Mouse (Mus musculus) midbrain, embryonic 16.5 days (tissue): ENCODE data around the gene Lamtor2. TPM values are rescaled to one million over a fixed set of nuclear protein-coding genes. Genes with fewer than 3 reads are reported as not detected.
A peak's percentile ranks its signal among the peaks of the same experiment; 100 is the strongest.

Experiments used
- ATAC-seq: fragments of 200-750 bp; cut with Nextera tagmentation; 2 replicates; pipeline ENCODE4 v1.8.0; 2017; ENCODE audit warnings: moderate TSS enrichment
- H3K27ac ChIP-seq: fragments of 300-500 bp; sonication (generic); 2 replicates; pipeline ENCODE4 v1.5.1; 2014; ENCODE audit warnings: mild to moderate bottlenecking, low read length, mixed read lengths
- H3K27me3 ChIP-seq: fragments of 300-500 bp; sonication (generic); 2 replicates; pipeline ENCODE4 v1.6.1; 2014; ENCODE audit warnings: low read depth, low read length, mixed read lengths; ENCODE audit not compliant: control insufficient read depth, insufficient read depth
- H3K36me3 ChIP-seq: fragments of 300-500 bp; sonication (generic); 2 replicates; pipeline ENCODE4 v1.6.1; 2014; ENCODE audit warnings: mild to moderate bottlenecking, low read length, moderate library complexity, mixed read lengths; ENCODE audit not compliant: control insufficient read depth, insufficient read depth
- H3K4me1 ChIP-seq: fragments of 300-500 bp; sonication (generic); 2 replicates; pipeline ENCODE4 v1.6.1; 2014; ENCODE audit warnings: mild to moderate bottlenecking, low read length, mixed read lengths; ENCODE audit not compliant: control insufficient read depth, insufficient read depth
- H3K4me2 ChIP-seq: fragments of 300-500 bp; sonication (generic); 2 replicates; pipeline ENCODE4 v1.6.1; 2014; ENCODE audit warnings: mild to moderate bottlenecking, low read length, mixed read lengths
- H3K4me3 ChIP-seq: fragments of 300-500 bp; sonication (generic); 2 replicates; pipeline ENCODE4 v1.5.1; 2014; ENCODE audit warnings: low read depth, mild to moderate bottlenecking, low read length, moderate library complexity, mixed read lengths
- H3K9ac ChIP-seq: fragments of 300-500 bp; sonication (generic); 2 replicates; pipeline ENCODE4 v1.6.1; 2014; ENCODE audit warnings: low read depth, low read length, mixed read lengths
- H3K9me3 ChIP-seq: fragments of 300-500 bp; sonication (generic); replicated peaks from 2 replicates; pipeline ENCODE4 v1.6.1; 2014; ENCODE audit warnings: mild to moderate bottlenecking, low read length, mixed read lengths; ENCODE audit not compliant: control insufficient read depth, poor library complexity, severe bottlenecking
- WGBS: fragments of 180-500 bp; shearing (Covaris S2); extraction: QIAGEN DNeasy Blood & Tissue Kit; methylation state at CpG from one replicate; pipeline ENCODE4 v1.1.7; 2014; 5-methylcytosine and 5-hydroxymethylcytosine counted together
- polyA plus RNA-seq: library from polyadenylated mRNA; unstranded; fragments of >200 nt; fragmentation: Nextera tagmentation; extraction: Ambion mirVana; gene quantifications from 2 replicates; pipeline ENCODE4 v1.2.1, GENCODE M21; 2015

Gene Lamtor2
- polyA plus RNA-seq, 1 experiment from 2014 or later, result 193 TPM

- no peaks in the 10 kb centered on the region for H3K27me3 ChIP-seq
- no peaks in the 10 kb centered on the region for H3K9me3 ChIP-seq
- no peak overlapping the region for H3K9ac ChIP-seq
- ATAC-seq, result no peak
- WGBS, result 56% methylated on average over 4 of the region's 4 CpGs
- H3K4me1 ChIP-seq, result no peaks in the 10 kb centered on the region
- peaks cover 60% of the 10 kb centered on the region for H3K36me3 ChIP-seq
- H3K27ac ChIP-seq, result no peak overlapping the region
- no peak overlapping the region for H3K4me2 ChIP-seq
- no peak overlapping the region for H3K4me3 ChIP-seq
These were observed 9.1 kb upstream of the Lamtor2 start for GRCm38 (mm10) chr3:88561989-88562388.

- peaks cover 43% of the 10 kb centered on the region for H3K36me3 ChIP-seq
- H3K4me2 ChIP-seq, result no peak overlapping the region
- 94% methylated on average over 9 of the region's 9 CpGs for WGBS
These were observed 6.7 kb upstream of the Lamtor2 start for GRCm38 (mm10) chr3:88559596-88559995.

GRCm38 (mm10) chr3:88556616-88557015 lies 3.7 kb upstream of the Lamtor2 start:
- Histone ChIP-seq H3K9me3 (no peaks in the 10 kb centered on the region), H3K27ac (no peak overlapping the region), H3K27me3 (no peaks in the 10 kb centered on the region), H3K9ac (no peak overlapping the region), H3K4me3 (no peak overlapping the region), H3K4me1 (peaks cover 19% of the 10 kb centered on the region), H3K36me3 (peaks cover 29% of the 10 kb centered on the region), H3K4me2 (no peak overlapping the region)
- 93% methylated on average over 8 of the region's 8 CpGs for WGBS
- no peak for ATAC-seq

More at GRCm38 (mm10) chr3:88559596-88559995, 6.7 kb upstream of the Lamtor2 start:
- Histone ChIP-seq H3K4me1 (peaks cover 10% of the 10 kb centered on the region), H3K9me3 (no peaks in the 10 kb centered on the region), H3K9ac (no peak overlapping the region), H3K27me3 (no peaks in the 10 kb centered on the region), H3K4me3 (no peak overlapping the region), H3K27ac (no peak overlapping the region)
- ATAC-seq, result no peak

- peaks cover 25% of the 10 kb centered on the region for H3K36me3 ChIP-seq
- ATAC-seq, result no peak
- no peak overlapping the region for H3K4me3 ChIP-seq
- H3K9me3 ChIP-seq, result no peaks in the 10 kb centered on the region
- H3K27me3 ChIP-seq, result no peaks in the 10 kb centered on the region
- WGBS, result 97% methylated on average over 6 of the region's 6 CpGs
- H3K9ac ChIP-seq, result 0 out of 2 replicates have a peak overlapping the region, but pooled peaks have one; percentile 28
- no peak overlapping the region for H3K4me2 ChIP-seq
- peaks cover 26% of the 10 kb centered on the region for H3K4me1 ChIP-seq
- H3K27ac ChIP-seq, result no peak overlapping the region
These were observed 2.9 kb upstream of the Lamtor2 start for GRCm38 (mm10) chr3:88555731-88556130.

- peaks cover 26% of the 10 kb centered on the region for H3K4me1 ChIP-seq
- H3K4me2 ChIP-seq, result peak overlapping the region; percentile 88
- peaks cover 21% of the 10 kb centered on the region for H3K36me3 ChIP-seq
- H3K9me3 ChIP-seq, result no peaks in the 10 kb centered on the region
- peak overlapping the region; percentile 90; the same call in 1 of the 2 replicates for H3K4me3 ChIP-seq
- H3K27ac ChIP-seq, result no peak overlapping the region; the same call in 1 of the 2 replicates
- WGBS, result 88% methylated on average over 5 of the region's 5 CpGs
- ATAC-seq, result no peak
- peak overlapping the region; percentile 28; the same call in 1 of the 2 replicates for H3K9ac ChIP-seq
- H3K27me3 ChIP-seq, result no peaks in the 10 kb centered on the region
These were observed 2.3 kb upstream of the Lamtor2 start for GRCm38 (mm10) chr3:88555069-88555605.

- H3K4me2 ChIP-seq, result peak overlapping the region; percentile 88
- H3K9me3 ChIP-seq, result no peaks in the 10 kb centered on the region
- H3K27me3 ChIP-seq, result no peaks in the 10 kb centered on the region
- peak overlapping the region; percentile 93 for H3K27ac ChIP-seq
- H3K9ac ChIP-seq, result peak overlapping the region; percentile 96
- ATAC-seq, result peak; percentile 22
- peaks cover 26% of the 10 kb centered on the region for H3K4me1 ChIP-seq
- H3K4me3 ChIP-seq, result peak overlapping the region; percentile 90
- H3K36me3 ChIP-seq, result peaks cover 11% of the 10 kb centered on the region
- under 1% methylated on average over 39 of the region's 41 CpGs for WGBS
These were observed 1.2 kb upstream of the Lamtor2 start for GRCm38 (mm10) chr3:88553880-88554586.

- Histone ChIP-seq H3K4me1 (peaks cover 26% of the 10 kb centered on the region), H3K27ac (peak within 1 kb of the TSS; percentile 93), H3K27me3 (no peaks in the 10 kb centered on the region), H3K36me3 (peaks cover 9% of the 10 kb centered on the region), H3K4me2 (peak within 1 kb of the TSS; percentile 88), H3K9ac (peak within 1 kb of the TSS; percentile 96), H3K4me3 (peak within 1 kb of the TSS; percentile 90), H3K9me3 (no peaks in the 10 kb centered on the region)
- under 1% methylated on average over 33 of the region's 37 CpGs for WGBS
- ATAC-seq, result peak; percentile 89
These were observed 628 bp upstream of the Lamtor2 start, which contains the start of gene Ubqln4 for GRCm38 (mm10) chr3:88553525-88553879. Ubqln4 (plus strand) TSS chr3:88553758.

- Histone ChIP-seq H3K27me3 (no peaks in the 10 kb centered on the region), H3K9me3 (no peaks in the 10 kb centered on the region), H3K4me2 (peak overlapping the region; percentile 88), H3K27ac (peak overlapping the region; percentile 93), H3K4me3 (peak overlapping the region; percentile 90), H3K4me1 (peaks cover 26% of the 10 kb centered on the region), H3K9ac (peak overlapping the region; percentile 96), H3K36me3 (peaks cover 7% of the 10 kb centered on the region)
- WGBS, result 28% methylated on average over 16 of the region's 16 CpGs
- no peak for ATAC-seq
These were observed 710 bp downstream of the Lamtor2 start for GRCm38 (mm10) chr3:88552082-88552645.

GRCm38 (mm10) chr3:88551586-88551985 lies 1.3 kb downstream of the Lamtor2 start:
- no peaks in the 10 kb centered on the region for H3K9me3 ChIP-seq
- H3K4me3 ChIP-seq, result no peak overlapping the region; the same call in 1 of the 2 replicates
- no peak overlapping the region for H3K27ac ChIP-seq
- no peaks in the 10 kb centered on the region for H3K27me3 ChIP-seq
- peaks cover 2% of the 10 kb centered on the region for H3K36me3 ChIP-seq
- peak overlapping the region; percentile 88; the same call in 1 of the 2 replicates for H3K4me2 ChIP-seq
- WGBS, result 81% methylated on average over 4 of the region's 4 CpGs
- no peak for ATAC-seq
- H3K4me1 ChIP-seq, result peaks cover 26% of the 10 kb centered on the region
- no peak overlapping the region for H3K9ac ChIP-seq
